Mouse (Mus musculus): ENCODE results near the gene Ear1.
"Not testable (repeated sequence)": the region's sequence is repeated elsewhere in the genome, so short reads cannot be mapped to it uniquely, and the experiment has no call there.

The Ear1 gene

DNA sequence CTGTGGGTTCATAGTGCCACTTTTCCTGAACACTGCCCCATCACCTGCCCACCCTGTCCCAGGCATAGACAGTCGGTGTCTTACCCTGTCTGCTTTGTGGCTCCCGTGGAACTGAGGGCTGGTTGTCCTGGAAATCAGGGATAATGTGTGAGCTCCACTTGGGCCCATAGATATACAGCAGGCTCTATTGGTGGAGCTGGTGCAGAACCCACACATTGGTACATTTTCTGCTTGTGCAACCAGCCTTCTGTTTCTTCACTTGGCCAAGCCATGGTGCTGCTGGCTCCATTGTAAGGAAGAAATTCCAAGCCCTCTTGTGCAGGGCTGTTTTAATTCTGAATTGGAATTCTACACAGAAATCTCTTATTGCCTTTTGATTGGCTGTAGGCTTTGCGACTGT, at the start of gene Ear1:
Gene Ear1 (minus strand): TSS at position 101 of the 400 bp plus-strand sequence.
- not testable (repeated sequence) for DNase-seq (ENCODE audit: low read depth, low spot score)

DNA sequence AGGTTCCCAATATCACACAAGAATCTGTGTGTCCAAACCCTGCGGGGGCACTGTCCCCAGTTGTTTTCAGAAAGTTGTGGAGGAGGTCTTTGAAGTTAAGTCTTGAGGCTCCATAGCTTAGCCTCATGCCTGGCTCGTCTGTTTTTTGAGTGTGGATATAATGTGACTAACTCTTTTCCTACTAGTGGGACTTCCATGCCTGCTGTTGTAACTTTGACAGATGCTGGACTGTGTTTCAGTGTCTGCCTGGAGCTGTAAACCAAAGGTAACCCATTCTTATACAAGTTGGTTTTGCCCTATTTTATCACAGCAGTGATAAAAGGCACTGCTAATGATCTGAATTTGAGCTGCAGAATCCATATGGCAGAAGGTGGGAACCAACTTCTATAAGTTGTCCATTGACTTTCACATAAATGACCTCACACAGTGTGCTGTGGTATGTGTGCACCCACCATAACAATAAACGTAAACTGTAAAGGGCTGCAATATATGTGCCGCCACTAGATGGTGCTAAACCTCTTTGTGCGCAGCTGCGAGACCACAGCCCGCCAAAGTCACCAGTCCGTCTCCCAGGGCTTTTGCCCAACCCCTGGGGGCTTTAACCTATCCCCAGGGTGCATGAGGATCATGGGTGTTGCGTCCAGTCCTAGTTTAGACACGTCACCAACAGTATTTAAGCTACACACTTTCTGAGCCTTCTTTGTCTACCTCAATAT, 49.5 kb upstream of the Ear1 start, which contains the start of gene Gm8113:
Gene Gm8113 (plus strand): TSS at position 703 of the 716 bp plus-strand sequence.
- DNase-seq (ENCODE audit: low read depth, low spot score): peak; percentile 11

DNA sequence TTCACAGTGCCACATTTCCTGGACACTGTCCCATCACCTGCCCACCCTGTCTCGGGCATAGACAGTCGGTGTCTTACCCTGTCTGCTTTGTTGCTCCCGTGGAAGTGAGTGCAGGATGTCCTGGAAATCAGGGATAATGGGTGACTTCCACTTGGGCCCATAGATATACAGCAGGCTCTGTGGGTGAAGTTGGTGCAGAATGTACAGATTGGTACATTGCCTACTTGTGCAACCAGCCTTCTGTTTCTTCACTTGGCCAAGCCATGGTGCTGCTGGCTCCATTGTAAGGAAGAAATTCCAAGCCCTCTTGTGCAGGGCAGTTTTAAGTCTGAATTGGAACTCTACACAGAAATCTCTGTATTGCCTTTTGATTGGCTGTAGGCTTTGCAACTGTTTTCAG, 48.1 kb upstream of the Ear1 start, which contains the start of gene Ear10:
Gene Ear10 (minus strand): TSS at position 101 of the 400 bp plus-strand sequence.
- DNase-seq (ENCODE audit: low read depth, low spot score): not testable (repeated sequence)

DNA sequence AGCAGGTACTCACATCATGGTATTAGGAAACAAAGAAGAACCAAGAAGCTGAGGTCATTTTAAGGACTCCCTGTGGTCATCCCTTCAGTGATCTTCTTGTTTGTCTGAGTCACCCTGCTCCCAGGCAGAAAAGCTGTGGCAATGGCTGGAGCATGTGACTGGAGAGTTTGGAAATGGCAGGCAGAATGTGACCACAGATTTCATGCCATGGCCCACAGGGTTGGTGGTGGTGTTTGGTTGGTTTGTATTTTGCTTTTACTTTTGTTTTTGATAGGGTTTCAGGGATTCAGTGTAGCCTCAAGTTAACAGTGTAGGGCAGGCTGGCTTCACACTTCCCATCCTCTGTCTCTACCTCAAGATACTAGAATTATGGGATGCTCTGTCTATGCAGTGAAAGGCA, 42.9 kb upstream of the Ear1 start:
- DNase-seq (ENCODE audit: low read depth, low spot score): not testable (repeated sequence)

DNA sequence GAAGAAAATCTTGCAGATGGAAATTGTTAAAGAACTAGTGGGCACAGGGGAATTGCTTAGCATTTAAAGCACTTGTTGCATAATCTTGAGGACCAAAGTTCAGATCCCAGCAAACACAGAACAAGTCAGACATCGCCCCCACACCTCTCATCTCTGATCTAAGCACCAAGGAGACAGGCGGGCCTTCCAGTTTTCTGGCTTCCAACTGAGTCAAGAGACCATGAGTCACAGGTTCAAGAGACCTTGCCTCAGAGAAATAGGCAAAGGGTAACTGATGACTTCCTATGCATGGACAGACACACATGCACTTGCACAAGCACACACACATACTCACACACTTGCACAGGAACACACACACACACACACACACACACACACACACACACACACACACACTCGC, 23.3 kb upstream of the Ear1 start:
- not testable (repeated sequence) for DNase-seq (ENCODE audit: low read depth, low spot score)

DNA sequence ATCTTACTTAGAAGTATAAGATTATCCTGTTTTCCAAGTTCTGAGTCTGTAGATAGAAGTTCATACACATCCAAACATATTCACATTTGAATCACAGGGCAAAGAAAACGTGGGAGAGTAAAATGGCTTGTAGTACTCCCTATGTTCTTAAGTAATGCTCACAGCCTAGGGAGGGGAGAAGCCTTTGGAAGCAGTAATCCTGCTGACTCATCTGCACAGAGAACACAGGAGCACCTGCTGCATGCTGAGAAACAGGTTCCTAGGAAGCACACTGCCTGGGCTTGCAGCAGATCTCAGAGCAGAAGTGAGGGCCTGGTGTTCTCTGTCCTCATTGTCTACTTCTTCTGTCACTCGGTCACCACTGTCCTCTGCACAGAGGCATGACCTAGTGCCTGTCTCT, 20.0 kb upstream of the Ear1 start:
- not testable (repeated sequence) for DNase-seq (ENCODE audit: low read depth, low spot score)

DNA sequence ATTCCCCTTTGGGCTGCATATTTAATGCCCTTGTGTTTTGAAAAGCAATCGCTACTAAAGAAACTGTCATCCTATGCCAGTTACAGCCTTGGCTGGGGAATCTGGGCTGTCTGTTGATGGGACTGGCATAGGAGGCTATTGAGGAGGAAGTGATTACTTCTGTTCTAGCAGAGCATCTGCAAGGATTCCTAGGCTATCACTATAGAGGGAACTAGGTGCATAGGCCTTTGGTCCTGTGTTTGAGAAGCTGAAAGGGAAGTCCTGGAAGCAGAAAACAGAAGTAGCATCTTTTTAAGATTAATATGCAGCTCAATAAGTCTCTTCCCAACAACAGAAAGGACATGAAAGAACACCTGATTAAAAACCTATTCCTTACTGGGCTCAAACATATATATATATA, 16.0 kb upstream of the Ear1 start:
- DNase-seq (ENCODE audit: low read depth, low spot score): not testable (repeated sequence)

DNA sequence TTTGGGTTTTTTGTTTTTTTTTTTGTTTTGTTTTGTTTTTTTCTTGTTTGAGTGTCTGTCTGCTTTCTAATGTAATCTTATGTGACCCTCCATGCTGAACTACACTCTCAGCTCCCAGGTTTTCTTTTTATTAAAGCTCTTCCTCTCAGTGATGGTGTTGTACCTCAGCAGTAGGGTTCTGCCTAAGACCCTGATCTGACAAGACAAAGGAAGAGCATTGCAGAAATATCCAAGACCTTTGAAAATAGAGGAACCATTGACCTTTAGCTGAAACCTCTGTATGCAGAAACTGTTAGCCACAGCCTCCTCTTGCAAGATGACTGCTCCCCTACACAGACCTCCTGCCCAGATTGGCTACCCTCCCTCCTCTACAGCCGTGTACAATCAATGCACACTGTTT, 10.9 kb upstream of the Ear1 start:
- DNase-seq (ENCODE audit: low read depth, low spot score): not testable (repeated sequence)

DNA sequence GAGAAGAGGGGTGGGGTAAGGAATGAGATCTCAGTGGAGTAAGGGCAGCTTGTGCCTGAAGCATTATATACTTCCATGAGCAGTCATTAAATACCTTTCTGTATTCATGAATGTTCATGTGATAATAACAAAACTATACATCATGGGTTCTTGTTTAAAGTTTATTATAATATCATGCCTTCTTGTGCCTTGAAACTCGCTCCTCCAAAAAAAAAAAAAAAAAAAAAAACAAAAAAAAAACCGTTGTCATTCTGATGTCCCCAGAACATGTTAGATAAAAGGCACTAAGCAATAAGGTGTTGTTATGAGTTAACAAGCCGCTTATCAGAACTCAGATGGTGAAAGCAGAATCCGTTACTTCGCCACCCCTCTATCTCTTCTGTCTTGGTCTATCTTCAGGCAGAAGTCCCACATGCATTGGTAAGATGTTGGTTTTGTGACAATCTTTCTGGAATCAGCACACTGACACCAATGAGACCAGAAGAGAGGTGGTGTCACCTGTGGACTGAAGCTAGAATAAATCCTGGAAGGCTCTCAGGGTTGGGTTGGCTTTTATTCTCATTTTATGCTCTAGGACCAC, 4.7 kb upstream of the Ear1 start:
- not testable (repeated sequence) for DNase-seq (ENCODE audit: low read depth, low spot score)

DNA sequence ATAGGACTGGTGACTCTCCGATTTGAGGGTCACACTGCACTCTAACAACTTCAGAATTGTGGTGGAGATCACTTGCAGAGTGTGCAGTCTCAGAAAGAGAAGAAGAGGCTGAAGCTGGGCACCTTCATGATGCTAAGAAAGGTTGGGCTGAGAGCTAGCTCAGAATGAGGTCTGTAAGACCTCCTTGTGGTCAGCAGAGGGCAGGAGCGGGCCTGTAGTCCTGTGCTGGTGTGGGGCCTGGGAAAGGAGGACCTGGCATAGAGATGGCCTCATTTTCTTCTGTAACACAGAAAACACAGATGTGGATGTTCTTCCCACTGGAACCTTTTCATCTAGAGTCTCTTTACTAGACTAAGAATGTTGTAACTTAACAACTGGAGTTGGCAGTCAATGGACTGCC, 2.5 kb upstream of the Ear1 start:
- DNase-seq (ENCODE audit: low read depth, low spot score): not testable (repeated sequence)

DNA sequence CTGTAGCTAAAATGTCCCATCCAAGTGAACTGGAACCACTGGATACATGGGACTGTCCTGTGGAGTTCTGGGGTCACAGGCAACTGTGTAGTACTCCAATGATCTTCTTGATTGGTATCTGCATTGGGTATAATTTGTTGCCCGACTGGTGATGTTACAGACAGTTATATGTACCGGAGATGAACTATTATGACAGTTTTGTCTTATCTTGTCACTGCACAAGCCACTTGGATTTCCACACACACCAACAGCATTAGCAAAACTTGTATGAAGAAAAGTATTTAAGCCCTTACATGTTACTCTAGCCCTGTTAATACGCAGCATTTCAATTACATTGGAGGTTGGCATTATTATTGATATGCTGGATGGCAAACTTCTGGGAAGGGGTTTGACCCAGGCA, 455 bp downstream of the Ear1 start:
- not testable (repeated sequence) for DNase-seq (ENCODE audit: low read depth, low spot score)

DNA sequence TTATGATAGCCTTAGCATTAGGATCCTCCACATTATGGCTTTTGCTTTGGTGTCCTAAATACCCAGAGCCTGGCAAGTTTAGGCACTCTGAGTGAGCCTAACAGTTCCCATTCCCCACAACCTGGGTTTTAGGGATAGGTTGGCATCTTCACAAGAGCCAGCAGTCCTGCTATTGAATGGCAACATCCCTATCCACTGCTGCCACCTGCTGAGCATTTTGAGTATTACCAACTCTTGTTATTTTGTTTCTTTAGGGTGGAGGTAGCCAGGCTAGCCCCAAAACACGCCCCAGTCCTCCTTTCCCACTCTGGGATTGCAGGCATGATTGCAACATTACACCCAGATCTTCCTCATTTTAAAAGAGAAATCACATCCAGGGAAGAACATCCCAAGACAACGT, 14.8 kb downstream of the Ear1 start:
- not testable (repeated sequence) for DNase-seq (ENCODE audit: low read depth, low spot score)

DNA sequence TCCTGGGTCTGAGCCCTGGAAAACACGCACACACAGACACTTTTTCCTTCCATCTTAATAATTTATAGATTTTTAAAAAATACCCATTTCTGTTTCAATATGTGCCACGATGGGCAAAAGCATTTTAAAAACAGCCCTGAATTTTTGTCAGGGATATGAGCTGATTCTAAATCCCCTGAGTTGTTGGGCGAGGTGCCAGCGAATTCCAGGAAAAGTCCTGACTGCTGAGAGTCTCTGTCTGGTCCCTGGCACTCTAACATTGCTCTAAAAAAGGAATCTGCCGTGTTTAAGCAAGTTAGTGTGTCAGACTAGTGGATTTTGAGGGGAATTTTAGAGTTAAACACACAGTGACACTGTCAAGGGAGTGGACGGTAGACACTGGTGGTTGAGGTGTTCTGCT, 15.9 kb downstream of the Ear1 start:
- DNase-seq (ENCODE audit: low read depth, low spot score): not testable (repeated sequence)

DNA sequence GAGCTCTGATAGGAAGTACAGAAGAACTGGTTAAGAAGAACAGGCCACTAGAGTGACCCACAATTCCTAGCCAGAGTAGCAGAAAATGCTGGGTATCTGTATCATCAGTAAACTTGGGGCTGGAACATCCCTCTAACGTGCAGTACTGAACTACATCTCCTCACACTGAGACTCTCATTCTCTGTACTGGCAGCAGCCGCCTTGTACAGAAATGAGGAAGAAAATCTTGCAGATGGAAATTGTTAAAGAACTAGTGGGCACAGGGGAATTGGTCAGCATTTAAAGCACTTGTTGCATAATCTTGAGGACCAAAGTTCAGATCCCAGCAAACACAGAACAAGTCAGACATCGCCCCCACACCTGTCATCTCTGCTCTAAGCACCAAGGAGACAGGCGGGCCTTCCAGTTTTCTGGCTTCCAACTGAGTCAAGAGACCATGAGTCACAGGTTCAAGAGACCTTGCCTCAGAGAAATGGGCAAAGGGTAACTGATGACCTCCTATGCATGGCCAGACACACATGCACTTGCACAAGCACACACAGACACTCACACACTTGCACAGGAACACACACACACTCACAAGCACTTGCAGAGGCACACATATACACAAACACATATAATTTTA, 31.3 kb downstream of the Ear1 start:
- DNase-seq (ENCODE audit: low read depth, low spot score): not testable (repeated sequence)

DNA sequence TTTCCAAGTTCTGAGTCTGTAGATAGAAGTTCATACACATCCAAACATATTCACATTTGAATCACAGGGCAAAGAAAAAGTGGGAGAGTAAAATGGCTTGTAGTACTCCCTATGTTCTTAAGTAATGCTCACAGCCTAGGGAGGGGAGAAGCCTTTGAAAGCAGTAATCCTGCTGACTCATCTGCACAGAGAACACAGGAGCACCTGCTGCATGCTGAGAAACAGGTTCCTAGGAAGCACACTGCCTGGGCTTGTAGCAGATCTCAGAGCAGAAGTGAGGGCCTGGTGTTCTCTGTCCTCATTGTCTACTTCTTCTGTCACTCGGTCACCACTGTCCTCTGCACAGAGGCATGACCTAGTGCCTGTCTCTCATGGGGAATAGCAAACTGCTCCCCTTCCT, 34.3 kb downstream of the Ear1 start:
- not testable (repeated sequence) for DNase-seq (ENCODE audit: low read depth, low spot score)

DNA sequence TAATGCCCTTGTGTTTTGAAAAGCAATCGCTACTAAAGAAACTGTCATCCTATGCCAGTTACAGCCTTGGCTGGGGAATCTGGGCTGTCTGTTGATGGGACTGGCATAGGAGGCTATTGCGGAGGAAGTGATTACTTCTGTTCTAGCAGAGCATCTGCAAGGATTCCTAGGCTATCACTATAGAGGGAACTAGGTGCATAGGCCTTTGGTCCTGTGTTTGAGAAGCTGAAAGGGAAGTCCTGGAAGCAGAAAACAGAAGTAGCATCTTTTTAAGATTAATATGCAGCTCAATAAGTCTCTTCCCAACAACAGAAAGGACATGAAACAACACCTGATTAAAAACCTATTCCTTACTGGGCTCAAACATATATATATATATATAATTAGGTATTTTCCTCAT, 40.0 kb downstream of the Ear1 start:
- DNase-seq (ENCODE audit: low read depth, low spot score): not testable (repeated sequence)

DNA sequence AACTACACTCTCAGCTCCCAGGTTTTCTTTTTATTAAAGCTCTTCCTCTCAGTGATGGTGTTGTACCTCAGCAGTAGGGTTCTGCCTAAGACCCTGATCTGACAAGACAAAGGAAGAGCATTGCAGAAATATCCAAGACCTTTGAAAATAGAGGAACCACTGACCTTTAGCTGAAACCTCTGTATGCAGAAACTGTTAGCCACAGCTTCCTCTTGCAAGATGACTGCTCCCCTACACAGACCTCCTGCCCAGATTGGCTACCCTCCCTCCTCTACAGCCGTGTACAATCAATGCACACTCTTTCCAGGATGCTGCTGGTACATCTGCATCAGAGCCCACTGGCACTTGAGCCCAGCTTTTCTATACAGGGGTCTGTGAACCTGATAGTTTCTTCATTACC, 44.9 kb downstream of the Ear1 start:
- DNase-seq (ENCODE audit: low read depth, low spot score): not testable (repeated sequence)

DNA sequence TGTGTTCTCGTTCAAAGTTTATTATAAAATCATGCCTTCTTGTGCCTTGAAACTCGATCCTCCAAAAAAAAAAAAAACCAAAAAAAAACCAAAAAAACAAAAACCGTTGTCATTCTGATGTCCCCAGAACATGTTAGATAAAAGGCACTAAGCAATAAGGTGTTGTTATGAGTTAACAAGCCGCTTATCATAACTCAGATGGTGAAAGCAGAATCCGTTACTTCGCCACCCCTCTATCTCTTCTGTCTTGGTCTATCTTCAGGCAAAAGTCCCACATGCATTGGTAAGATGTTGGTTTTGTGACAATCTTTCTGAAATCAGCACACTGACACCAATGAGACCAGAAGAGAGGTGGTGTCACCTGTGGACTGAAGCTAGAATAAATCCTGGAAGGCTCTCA, 51.1 kb downstream of the Ear1 start:
- not testable (repeated sequence) for DNase-seq (ENCODE audit: low read depth, low spot score)

DNA sequence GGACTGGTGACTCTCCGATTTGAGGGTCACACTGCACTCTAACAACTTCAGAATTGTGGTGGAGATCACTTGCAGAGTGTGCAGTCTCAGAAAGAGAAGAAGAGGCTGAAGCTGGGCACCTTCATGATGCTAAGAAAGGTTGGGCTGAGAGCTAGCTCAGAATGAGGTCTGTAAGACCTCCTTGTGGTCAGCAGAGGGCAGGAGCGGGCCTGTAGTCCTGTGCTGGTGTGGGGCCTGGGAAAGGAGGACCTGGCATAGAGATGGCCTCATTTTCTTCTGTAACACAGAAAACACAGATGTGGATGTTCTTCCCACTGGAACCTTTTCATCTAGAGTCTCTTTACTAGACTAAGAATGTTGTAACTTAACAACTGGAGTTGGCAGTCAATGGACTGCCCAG, 53.4 kb downstream of the Ear1 start:
- DNase-seq (ENCODE audit: low read depth, low spot score): not testable (repeated sequence)

DNA sequence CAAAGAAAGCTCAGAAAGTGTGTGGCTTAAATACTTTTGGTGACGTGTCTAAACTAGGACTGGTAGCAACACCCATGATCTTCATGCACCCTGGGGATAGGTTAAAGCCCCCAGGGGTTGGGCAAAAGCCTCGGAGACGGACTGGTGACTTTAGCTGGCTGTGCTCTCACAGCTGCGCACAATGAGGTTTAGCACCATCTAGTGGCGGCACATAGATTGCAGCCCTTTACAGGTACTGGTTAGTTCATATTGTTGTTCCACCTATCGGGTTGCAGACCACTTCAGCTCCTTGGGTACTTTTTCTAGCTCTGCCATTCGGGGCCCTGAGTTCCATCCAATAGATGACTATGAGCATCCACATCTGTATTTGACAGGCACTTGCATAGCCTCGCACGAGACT, 62.9 kb downstream of the Ear1 start:
- DNase-seq (ENCODE audit: low read depth, low spot score): peak; percentile 6

DNA sequence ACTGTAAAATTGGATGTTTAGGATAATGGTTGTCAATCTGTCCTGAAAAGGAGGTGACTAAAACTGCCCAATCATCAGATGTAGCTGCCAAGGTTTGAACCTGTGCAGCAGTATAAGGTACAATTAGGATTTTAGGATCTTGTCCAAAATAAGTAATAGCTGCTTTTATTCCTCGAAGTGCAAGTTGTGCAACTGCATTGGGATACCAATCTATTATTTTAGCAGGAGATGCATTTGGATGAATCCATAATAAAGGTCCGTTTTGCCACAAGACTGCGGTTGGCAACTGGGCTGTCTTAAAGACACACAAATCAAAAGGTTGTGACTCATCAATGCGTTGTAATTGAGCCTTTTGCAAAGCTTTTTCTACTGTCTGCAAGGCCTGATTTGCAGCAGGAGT, 67.2 kb downstream of the Ear1 start:
- not testable (repeated sequence) for DNase-seq (ENCODE audit: low read depth, low spot score)

DNA sequence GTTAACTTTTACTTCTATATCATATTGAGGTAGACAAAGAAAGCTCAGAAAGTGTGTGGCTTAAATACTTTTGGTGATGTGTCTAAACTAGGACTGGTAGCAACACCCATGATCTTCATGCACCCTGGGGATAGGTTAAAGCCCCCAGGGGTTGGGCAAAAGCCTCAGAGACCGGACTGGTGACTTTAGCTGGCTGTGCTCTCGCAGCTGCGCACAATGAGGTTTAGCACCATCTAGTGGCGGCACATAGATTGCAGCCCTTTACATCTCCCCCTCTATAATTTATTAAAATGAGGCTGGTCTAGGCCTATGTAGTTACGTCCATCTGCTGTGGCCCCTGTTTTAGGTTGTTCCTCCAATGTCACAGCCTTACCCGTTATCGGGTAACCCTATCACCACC, 70.9 kb downstream of the Ear1 start:
- DNase-seq (ENCODE audit: low read depth, low spot score): not testable (repeated sequence)
